Mouse (Mus musculus): ENCODE measurements around the gene Zfp277.

- TF ChIP-seq EP300 (IDR thresholded peaks at IDR 0.05; ENCODE audit: insufficient read depth, low read depth, low read length) (no peak), CTCF (IDR thresholded peaks at IDR 0.05; ENCODE audit: low read depth, low read length) (no peak), POLR2A (IDR thresholded peaks at IDR 0.05; ENCODE audit: insufficient read depth, low read length) (no peak)
Observed at GRCm38 (mm10) chr12:40348251-40348650, 97.5 kb downstream of the Zfp277 start.
